Mouse (Mus musculus): ENCODE measurements around the gene Fanca. TPM values are rescaled to one million over a fixed set of nuclear protein-coding genes. Genes with fewer than 3 reads are reported as not detected.
"Not testable (repeated sequence)": the region's sequence is repeated elsewhere in the genome, so short reads cannot be mapped to it uniquely, and the experiment has no call there.

The Fanca gene
- total RNA-seq, 1 experiment from 2014 or later, result 43.3 TPM

DNA sequence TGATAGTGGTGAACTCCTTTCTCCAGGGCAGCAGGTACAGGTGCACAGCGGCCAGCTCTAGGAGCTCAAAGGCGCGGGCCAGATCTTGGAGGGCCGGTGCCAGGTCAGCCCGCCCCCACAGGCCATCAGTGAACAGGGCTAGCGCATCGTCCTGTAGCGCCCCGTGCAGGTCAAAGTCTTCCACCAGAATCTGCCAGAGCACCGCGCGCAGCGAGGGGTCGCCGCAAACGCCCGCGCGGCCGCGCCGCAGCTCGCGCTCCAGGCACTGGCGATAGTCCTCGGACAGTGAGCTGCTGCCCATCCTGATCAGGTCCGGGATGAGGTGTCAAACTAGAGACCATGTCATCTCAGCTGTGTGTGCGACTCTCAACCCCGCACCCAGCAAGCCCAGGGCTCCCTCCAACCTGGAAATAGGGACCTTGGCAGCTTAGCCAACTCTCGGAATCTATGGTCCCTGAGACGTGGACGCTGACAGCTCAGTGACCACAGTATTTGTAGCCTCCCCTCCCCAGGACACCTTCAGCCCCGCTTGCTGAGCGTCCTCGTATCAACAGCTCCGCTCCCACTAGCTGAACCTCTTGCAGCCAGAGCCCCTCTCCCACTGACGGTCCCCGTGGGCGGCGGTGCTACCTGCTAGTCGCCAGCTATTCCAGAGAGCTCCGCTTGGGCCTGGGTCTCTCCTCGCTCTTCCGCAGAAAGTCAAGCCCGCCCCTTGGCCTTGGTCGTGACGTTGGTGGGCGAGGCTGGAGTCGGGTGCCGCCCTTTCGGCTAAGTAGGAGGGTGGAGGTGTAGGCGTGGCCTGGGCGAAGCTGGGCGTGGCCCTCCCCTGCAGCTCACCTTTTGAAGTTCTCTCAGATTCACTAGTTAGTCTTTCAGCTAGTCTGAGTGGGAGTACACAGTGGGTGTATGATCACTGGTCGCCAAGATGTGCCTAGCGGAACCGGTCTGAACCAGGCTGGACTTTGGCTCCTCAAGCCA lies 82.6 kb downstream of the Fanca start, which contains the start of gene Spata2l:
Gene Spata2l (minus strand): TSS at position 714 of the 978 bp plus-strand sequence.
- peak; percentile 93 for ATAC-seq (replicated peaks; ENCODE audit: low read depth, poor library complexity, severe bottlenecking)

DNA sequence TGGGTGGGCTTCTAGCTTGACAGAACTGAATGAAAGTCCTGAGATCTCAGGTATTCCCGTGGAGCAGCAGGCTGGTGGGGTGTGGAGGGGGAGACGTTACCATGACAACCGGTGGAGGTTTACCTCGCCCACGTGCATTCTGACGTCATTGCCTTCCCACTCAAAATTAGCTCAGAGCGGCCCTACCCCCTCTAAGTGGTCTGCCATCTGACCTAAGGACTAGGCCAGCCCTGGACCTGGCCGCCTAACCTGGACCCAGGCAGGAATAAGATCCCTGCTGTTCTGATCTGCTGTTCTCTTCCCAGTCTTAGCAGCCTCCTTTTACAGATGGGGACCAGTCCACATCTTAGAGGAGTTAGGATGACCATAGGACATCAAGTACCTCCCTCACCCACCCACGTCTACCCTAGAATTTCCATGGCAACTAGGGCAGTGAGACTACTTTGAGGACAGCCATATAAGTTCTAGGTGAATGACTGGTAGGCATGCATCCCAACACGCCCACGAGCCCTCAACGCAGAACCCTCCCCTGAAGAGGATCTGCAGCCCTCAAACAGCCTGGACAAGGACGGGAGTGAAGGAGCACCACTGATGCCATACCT lies 83.4 kb downstream of the Fanca start:
- no peak for ATAC-seq (replicated peaks; ENCODE audit: low read depth, poor library complexity, severe bottlenecking)

DNA sequence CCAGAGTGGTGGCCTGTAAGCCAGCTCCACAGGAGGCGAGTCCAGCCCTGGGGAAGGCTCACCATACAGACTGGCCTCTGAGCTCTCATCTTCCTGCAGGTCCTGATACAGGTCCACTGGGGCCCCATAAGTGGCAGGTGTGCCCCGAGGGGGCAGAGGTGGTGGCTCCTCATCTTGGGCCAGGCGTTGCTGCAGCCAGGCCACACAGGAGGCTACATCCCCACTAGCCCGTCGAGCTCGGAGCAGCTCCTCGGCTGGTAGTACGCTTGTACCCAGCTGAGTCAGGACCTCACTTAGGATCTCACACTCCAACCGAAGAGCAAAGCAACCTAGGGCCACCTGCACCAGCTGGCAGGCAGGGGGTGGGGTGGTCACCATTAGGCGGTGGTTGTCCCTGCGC lies 84.6 kb downstream of the Fanca start:
- no peak for ATAC-seq (replicated peaks; ENCODE audit: low read depth, poor library complexity, severe bottlenecking)

DNA sequence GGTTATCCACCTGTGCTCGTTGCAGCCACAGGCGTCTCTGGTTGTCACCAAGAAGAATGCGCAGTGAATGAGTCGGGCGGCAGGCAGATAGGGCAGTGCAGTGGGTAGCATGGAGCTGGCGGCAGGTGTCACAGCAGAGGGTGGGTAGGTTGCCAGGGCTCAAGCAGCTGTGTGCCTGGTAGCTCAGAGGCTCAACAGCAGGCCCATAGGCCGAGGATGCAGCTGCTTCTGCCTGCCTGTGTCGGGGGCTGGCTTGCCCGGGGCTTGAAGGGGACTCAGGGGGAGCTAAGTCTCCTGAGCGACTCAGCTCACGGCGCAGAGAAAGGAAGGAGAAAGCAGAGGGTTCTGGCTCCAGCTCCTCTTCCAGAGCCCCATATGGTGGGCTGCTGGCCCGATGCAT lies 85.1 kb downstream of the Fanca start:
- ATAC-seq (replicated peaks; ENCODE audit: low read depth, poor library complexity, severe bottlenecking), result no peak

DNA sequence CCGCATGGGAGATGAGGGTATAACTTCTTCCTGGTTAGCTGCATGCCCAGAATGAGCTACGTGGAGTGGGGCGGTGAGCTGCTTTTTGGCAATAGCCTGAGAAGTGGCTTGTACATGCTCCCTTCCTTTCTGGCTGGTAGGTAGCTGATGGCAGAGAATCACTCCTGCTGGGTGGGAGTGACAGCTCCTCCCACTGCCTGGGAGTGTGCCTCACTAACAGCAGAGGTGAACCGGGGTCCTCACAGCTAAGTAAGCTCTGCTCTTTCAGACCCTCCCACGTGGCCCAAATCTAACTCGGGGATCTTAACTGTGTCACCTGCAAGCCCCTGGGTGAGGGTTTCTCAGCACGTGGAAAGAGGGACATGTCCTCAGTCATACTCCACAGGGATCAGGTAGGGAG lies 85.8 kb downstream of the Fanca start:
- no peak for ATAC-seq (replicated peaks; ENCODE audit: low read depth, poor library complexity, severe bottlenecking)

DNA sequence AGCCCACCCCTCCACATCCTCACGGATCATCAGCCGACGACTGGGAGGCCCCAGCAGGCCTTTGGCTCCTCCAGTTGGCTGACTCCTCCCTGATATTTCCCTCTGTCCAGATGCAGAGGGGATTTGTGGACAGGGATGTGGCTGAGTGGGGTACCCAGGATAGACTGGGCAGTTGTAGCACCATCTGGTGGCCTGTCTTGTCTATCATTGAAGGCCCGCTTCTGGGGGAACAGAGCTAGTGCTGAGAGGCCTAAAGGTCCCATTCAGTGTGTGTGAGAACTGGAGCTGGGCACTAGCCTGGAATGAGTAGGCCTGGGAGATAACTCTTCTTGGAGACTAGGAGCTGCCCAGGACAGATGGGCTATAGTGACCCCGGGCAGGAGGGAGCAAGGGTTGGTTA lies 86.6 kb downstream of the Fanca start:
- no peak for ATAC-seq (replicated peaks; ENCODE audit: low read depth, poor library complexity, severe bottlenecking)

DNA sequence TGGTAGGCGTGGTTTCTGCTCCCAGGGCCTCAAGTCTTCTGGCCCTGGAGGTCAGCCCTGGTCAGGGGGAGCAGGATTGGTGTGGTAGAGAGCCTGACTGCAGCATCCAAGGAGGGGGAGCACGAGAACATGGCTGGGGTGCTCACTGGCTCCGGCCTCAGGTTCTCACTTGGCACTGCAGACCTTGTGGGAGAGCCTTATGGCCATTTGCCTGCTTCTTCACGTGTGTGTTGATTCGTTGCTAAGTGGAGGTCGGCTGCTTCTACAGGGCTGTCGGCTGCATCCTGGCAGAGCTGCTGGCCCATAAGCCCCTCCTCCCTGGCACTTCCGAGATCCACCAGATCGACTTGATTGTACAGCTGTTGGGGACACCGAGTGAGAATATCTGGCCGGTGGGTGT lies 88.0 kb downstream of the Fanca start:
- ATAC-seq (replicated peaks; ENCODE audit: low read depth, poor library complexity, severe bottlenecking), result not testable (repeated sequence)

DNA sequence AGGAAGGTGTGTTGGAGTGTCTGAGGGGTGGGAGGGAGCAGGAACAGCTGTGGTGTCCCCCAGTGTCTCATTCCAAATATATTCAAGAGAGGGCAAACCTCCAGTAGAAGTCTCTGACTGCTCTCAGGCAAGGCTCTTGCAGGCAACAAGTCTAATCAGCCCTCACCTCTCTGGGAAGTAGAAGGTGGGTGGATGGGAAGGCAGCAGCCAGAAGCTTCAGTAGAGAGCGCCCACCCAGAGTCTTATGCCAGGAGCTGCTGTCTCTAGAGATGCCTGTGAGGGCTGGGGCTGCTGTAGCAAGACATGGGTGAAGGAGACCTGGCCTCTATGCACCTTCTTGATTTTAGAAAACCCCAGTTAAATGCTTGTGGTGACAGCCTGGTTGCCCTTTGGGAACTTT lies 90.0 kb downstream of the Fanca start:
- no peak for ATAC-seq (replicated peaks; ENCODE audit: low read depth, poor library complexity, severe bottlenecking)

DNA sequence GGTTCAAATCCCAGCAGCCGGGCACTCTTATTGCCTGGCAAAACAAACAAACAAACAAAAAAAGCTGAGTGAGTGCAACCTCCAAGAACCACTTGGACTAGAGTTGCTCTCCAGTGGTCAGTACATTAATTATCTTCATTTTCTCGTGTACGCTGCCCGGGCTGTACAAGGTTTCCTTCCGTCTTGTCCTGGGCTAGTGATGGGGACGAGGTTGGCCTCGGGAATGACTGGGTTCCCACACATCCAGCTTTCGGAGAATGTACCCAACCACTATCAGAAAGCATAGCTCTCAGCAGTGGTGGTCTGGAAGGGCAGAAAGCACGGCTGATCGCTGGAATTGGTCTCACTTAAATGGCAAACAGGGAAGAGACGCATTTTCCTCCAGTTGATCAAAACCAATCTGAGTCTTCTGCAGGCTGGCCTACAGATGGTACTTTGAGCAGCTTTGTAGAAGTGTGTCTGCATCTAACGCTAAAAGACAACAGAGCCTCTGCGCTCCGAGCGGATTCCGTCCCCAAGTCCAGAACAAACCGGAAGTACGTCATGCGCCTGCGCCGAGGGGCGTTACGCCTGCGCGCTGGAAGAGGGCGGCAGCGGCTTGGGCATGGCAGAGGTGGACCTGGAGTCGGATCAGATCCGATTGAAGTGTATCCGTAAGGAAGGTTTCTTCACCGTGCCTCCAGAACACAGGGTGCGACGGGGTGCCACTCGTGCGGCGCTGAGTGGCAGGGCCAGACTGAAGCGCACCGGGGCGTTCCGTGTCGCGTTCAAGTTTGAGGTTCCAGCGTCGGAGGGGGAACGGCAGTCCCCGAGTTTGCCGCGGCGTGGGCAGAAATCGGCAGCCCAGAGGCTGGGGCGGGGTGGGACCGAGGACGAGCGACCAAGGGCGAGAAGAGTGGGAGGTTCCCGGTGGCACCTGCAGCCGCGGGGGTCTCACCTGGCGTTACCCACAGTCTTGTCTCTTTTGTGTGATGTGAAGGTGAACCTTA lies 93.8 kb downstream of the Fanca start, which contains the start of gene Cdk10:
Gene Cdk10 (plus strand): TSS at position 565 of the 989 bp plus-strand sequence.
- peak; percentile 93 for ATAC-seq (replicated peaks; ENCODE audit: low read depth, poor library complexity, severe bottlenecking)

DNA sequence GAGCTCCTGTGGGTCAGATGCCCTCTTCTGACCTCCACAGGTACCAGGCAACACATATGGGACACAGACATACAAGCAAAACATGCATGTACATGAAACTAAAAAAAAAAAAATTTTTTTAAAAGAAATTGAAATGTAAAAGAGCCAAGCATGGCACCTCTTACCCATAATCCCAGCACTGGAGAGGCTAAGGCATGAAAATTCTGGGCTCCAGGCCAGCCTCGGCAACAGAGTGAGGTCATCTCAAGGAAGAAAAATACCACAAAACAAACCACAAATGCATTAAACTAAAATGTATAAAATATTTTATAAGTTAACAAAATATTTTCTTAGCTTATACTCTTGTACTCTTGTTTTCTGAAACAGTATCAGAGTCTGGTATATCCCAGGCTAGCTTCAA lies 97.5 kb downstream of the Fanca start:
- ATAC-seq (replicated peaks; ENCODE audit: low read depth, poor library complexity, severe bottlenecking), result no peak

Other genes starting within 250 kb of the Fanca start
- 3,285 and 3,463 TPM in 2 replicates for gene Rpl13, start 216.2 kb downstream of the Fanca start, total RNA-seq (2017)
- 0.14 and 1.4 TPM in 2 replicates for gene Cpne7, start 201.2 kb downstream of the Fanca start, total RNA-seq (2017)
- not detected in 2 replicates for gene Sult5a1, start 160.3 kb downstream of the Fanca start, total RNA-seq (2017)
- gene Dpep1, start 132.3 kb downstream of the Fanca start, total RNA-seq (2017), result not detected in 2 replicates
- gene Chmp1a, start 105.8 kb downstream of the Fanca start, total RNA-seq (2017), result 23.5 and 26.8 TPM in 2 replicates
- gene Spata33, start 105.7 kb downstream of the Fanca start, total RNA-seq (2017), result 0.59 and 3.6 TPM in 2 replicates
- 15.7 and 21.1 TPM in 2 replicates for gene Cdk10, start 93.7 kb downstream of the Fanca start, total RNA-seq (2017)
- 1.8 and 3.8 TPM in 2 replicates for gene Spata2l, start 82.3 kb downstream of the Fanca start, total RNA-seq (2017)
- gene Zfp276, start 64.4 kb downstream of the Fanca start, total RNA-seq (2017), result 8.2 and 9.1 TPM in 2 replicates
- 6.3 and 14.2 TPM in 2 replicates for gene Vps9d1, start 64.2 kb downstream of the Fanca start, total RNA-seq (2017)
- gene Spire2, start 14.1 kb upstream of the Fanca start, total RNA-seq (2017), result 2.9 TPM in 2 replicates
- gene Tcf25, start 55.2 kb upstream of the Fanca start, total RNA-seq (2017), result 105 and 176 TPM in 2 replicates
- gene Mc1r, start 88.5 kb upstream of the Fanca start, total RNA-seq (2017), result not detected in 2 replicates
- gene Tubb3, start 92.8 kb upstream of the Fanca start, total RNA-seq (2017), result 0.87 TPM in 1 of 2 replicates, not detected in the other
- 41.3 and 43.9 TPM in 2 replicates for gene Def8, start 105.0 kb upstream of the Fanca start, total RNA-seq (2017)
- gene Afg3l1, start 159.3 kb upstream of the Fanca start, total RNA-seq (2017), result 20.2 and 22.6 TPM in 2 replicates
- gene Dbndd1, start 196.9 kb upstream of the Fanca start, total RNA-seq (2017), result not detected in 2 replicates
- gene Gas8, start 200.3 kb upstream of the Fanca start, total RNA-seq (2017), result 10.3 and 16.7 TPM in 2 replicates

Data from common myeloid progenitor, adult 5-6 weeks (primary cell).